Mouse (Mus musculus) kidney, postnatal 25 days (tissue): ENCODE measurements at regions not wholly inside any gene's neighbourhood (a gene's known extent, or its start where the extent isn't known, plus 50 kb on each side); places are given as distances from the start of the nearest gene placed in this dataset.

Experiments
- DNase-seq, 2 experiments: peaks; one replicate each; pipeline ENCODE4 v3.0.0; 2021; ENCODE audit warnings: mixed read lengths in 2 of 2

- DNase-seq, result peak in 1 of 2 experiments; percentile 8
Observed at GRCm38 (mm10) chr4:87718166-87718805, 314.9 kb downstream of the Mllt3 start.

- DNase-seq, result no peak
Observed at GRCm38 (mm10) chr4:87715212-87715933, 317.8 kb downstream of the Mllt3 start.

GRCm38 (mm10) chr4:87712691-87713090 lies 320.5 kb downstream of the Mllt3 start:
- no peak for DNase-seq

- no peak for DNase-seq
Observed at GRCm38 (mm10) chr4:87712286-87712685, 320.9 kb downstream of the Mllt3 start.

- no peak for DNase-seq
Observed at GRCm38 (mm10) chr4:87711185-87711827, 321.9 kb downstream of the Mllt3 start.

GRCm38 (mm10) chr4:87708981-87709645 lies 324.1 kb downstream of the Mllt3 start:
- no peak for DNase-seq

- no peak for DNase-seq
Observed at GRCm38 (mm10) chr4:87707386-87707785, 325.8 kb downstream of the Mllt3 start.

GRCm38 (mm10) chr4:87702834-87703233 lies 330.3 kb downstream of the Mllt3 start:
- DNase-seq, result no peak

GRCm38 (mm10) chr4:87702290-87702689 lies 330.9 kb downstream of the Mllt3 start:
- no peak for DNase-seq

- no peak for DNase-seq
Observed at GRCm38 (mm10) chr4:87701024-87701423, 332.1 kb downstream of the Mllt3 start.

- DNase-seq, result no peak
Observed at GRCm38 (mm10) chr4:87700508-87700907, 332.7 kb downstream of the Mllt3 start.

GRCm38 (mm10) chr4:87699586-87699985 lies 333.6 kb downstream of the Mllt3 start:
- DNase-seq, result no peak

- DNase-seq, result no peak
Observed at GRCm38 (mm10) chr4:87698750-87699149, 334.4 kb downstream of the Mllt3 start.

GRCm38 (mm10) chr4:87696921-87697320 lies 336.2 kb downstream of the Mllt3 start:
- DNase-seq, result no peak

GRCm38 (mm10) chr4:87695811-87696210 lies 337.4 kb downstream of the Mllt3 start:
- no peak for DNase-seq

- DNase-seq, result no peak
Observed at GRCm38 (mm10) chr4:87692741-87693140, 340.4 kb downstream of the Mllt3 start.

- no peak for DNase-seq
Observed at GRCm38 (mm10) chr4:87684952-87685351, 348.2 kb downstream of the Mllt3 start.

GRCm38 (mm10) chr4:87682783-87683182 lies 350.4 kb downstream of the Mllt3 start:
- DNase-seq, result no peak

- DNase-seq, result no peak
Observed at GRCm38 (mm10) chr4:87671101-87671500, 362.1 kb downstream of the Mllt3 start.

GRCm38 (mm10) chr4:87670167-87670566 lies 363.0 kb downstream of the Mllt3 start:
- no peak for DNase-seq

GRCm38 (mm10) chr4:87669480-87669879 lies 363.7 kb downstream of the Mllt3 start:
- no peak for DNase-seq

- DNase-seq, result no peak
Observed at GRCm38 (mm10) chr4:87668314-87668713, 364.9 kb downstream of the Mllt3 start.

GRCm38 (mm10) chr4:87667556-87668154 lies 365.5 kb downstream of the Mllt3 start:
- DNase-seq, result no peak
